Mouse (Mus musculus) left cerebral cortex, adult 11 months (tissue): ENCODE data around the gene Krt26.

ENCODE experiments used
- DNase-seq: peaks from one replicate; pipeline ENCODE4 v3.0.0; 2022; ENCODE audit warnings: low spot score

The Krt26 gene

GRCm38 (mm10) chr11:99284011-99284410 lies 53.8 kb downstream of the Krt26 start:
- DNase-seq: no peak

- no peak for DNase-seq
Measured at GRCm38 (mm10) chr11:99283334-99283733, 54.4 kb downstream of the Krt26 start.

- no peak for DNase-seq
Measured at GRCm38 (mm10) chr11:99281116-99281515, 56.6 kb downstream of the Krt26 start.

GRCm38 (mm10) chr11:99279986-99280385 lies 57.8 kb downstream of the Krt26 start:
- DNase-seq: no peak
